Mouse (Mus musculus) myocyte (in vitro differentiated cells): Measurements from ENCODE around the gene Cpsf4l.

Experiments
- MAX ChIP-seq: IDR thresholded peaks from one replicate; pipeline ENCODE4 v1.6.1; 2011; ENCODE audit warnings: low read depth, mild to moderate bottlenecking, control low read depth
- MYOD1 ChIP-seq, 3 experiments: IDR thresholded peaks; one replicate each; pipeline ENCODE4 v1.6.1; 2011; ENCODE audit warnings: control low read depth in 2 of 3, low read depth in 2 of 3, mild to moderate bottlenecking in 2 of 3, moderate library complexity in 1 of 3; ENCODE audit not compliant: insufficient read length in 2 of 3, control insufficient read depth in 1 of 3
- POLR2A ChIP-seq: IDR thresholded peaks from one replicate; pipeline ENCODE4 v1.6.1; 2011; ENCODE audit warnings: low read depth, mild to moderate bottlenecking, control low read depth, moderate library complexity; ENCODE audit not compliant: insufficient read length
- TCF12 ChIP-seq: IDR thresholded peaks from one replicate; pipeline ENCODE4 v1.6.1; 2011; ENCODE audit warnings: mild to moderate bottlenecking, control low read depth; ENCODE audit not compliant: poor library complexity, insufficient read depth, severe bottlenecking
- TCF3 ChIP-seq: IDR thresholded peaks from one replicate; pipeline ENCODE4 v1.6.1; 2011; ENCODE audit warnings: low read depth, control low read depth; ENCODE audit not compliant: insufficient read length
- USF1 ChIP-seq: IDR thresholded peaks from one replicate; pipeline ENCODE4 v1.6.1; 2011; ENCODE audit warnings: low read depth, mild to moderate bottlenecking, control low read depth, moderate library complexity

DNA sequence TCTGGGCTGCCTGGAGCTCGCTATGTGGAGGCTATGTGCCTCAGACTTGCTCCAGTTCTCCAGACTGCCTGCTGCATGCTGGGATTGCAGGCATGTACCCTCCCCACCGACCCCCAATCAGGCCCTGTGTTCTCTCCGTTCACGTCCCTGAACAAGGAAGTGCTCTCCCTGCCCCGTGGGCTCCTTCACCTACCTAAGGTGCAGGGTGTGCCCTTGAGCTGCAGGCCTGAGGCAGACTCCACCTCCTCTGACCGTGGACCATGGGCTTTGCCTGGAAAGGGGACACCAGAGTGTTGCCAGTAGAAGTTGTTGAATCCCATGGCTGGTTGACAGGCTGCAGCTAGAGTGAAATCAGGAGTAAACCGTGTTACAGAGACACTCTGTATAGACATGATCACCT is 10.2 kb downstream of the Cpsf4l start:
- TF ChIP-seq TCF3 (no peak), USF1 (no peak), MYOD1 (IDR thresholded peaks at IDR 0.05; ENCODE audit: control insufficient read depth in 1 of 3, insufficient read length in 2 of 3, low read depth in 2 of 3) (no peak), POLR2A (no peak), TCF12 (no peak), MAX (no peak)
